Mouse (Mus musculus) forelimb bud, embryonic 11.5 days (tissue): ENCODE results near the gene Mapk1.

Experiments used
- DNase-seq: peaks from one replicate; pipeline ENCODE4 v3.0.0-alpha.2; 2012; ENCODE audit warnings: low read depth, low spot score

Mapk1 gene

DNA sequence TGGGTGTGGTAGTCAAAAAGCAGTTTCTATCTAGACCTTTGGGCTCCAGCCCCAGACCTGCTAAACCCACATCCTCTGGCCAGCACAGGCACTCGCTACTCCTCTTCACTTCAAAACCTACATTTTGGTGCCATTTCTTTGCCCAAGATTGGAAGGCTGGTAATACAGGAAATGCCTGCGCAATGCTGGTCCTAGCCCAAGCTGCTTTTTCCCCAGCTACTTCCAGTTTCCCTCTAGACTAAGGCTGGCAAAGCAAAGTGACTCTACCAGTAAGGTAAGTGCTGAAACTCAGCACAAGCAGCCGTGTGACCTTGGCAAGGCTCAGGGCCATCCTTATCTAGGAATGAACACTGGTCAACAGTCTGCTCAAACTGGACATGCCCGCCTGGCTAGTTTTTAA lies 102.5 kb downstream of the Mapk1 start:
- DNase-seq = no peak

DNA sequence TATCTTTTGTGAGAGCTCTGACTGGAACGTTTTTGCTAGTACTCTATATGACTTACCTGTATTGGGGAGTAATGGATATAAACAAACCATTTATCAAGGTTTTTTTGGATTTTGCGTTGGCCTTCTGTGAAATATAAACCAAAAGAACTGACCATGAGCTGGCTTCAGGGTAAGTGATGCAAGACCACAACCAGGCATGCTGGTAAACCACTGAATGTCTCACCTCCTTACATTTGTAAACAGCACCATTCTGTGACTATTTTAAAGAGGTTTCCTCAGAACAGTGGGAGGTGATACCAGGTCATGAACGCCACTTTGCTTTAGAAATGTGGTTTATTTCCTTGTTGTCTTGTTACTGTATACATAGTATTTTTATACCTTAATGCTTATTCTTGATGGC lies 103.1 kb downstream of the Mapk1 start:
- no peak for DNase-seq

DNA sequence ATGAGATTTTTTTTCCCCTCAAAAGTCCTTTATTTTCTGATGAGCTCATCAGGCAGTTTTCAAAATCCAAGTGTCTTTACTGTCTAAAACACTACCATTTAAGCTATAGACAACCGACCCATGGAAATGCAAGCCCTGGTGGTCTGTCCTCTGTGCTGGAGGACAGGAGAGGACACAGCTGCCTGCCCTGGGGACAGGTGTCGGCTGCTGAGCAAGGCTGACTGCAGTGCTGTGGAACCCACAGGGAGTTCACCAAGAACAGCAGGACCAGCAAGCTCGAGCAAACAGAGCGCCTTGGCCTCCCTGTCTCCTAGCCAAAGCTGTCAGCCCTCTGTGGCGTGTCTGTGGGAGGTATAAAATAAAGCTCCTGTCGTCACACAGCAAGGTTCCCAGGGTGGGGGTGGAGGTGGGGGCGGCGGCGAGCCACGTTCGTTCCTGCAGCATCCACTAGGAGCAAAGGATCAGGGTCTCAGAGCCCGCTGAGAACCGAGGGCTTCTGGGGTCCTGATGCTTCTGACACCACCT lies 103.5 kb downstream of the Mapk1 start:
- DNase-seq = no peak

DNA sequence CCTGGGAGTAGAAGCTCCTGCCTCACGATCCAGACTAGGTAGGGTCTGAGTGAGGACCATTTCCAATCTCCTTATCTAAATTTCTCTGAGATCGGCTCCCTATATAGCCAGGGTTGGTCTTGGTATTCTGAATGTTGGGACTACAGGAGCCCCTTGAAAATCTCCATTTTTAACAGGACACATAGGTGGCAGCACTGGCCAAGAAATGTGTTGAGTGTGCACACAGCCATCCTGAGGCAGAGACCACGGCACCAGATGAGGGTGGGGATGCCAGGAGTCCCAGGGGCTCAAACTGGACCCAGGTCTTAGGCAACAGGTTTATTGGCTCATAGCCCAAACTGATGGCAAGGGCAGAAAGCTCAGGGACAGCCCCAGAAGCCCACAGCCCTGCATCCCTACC lies 105.2 kb downstream of the Mapk1 start:
- no peak for DNase-seq

DNA sequence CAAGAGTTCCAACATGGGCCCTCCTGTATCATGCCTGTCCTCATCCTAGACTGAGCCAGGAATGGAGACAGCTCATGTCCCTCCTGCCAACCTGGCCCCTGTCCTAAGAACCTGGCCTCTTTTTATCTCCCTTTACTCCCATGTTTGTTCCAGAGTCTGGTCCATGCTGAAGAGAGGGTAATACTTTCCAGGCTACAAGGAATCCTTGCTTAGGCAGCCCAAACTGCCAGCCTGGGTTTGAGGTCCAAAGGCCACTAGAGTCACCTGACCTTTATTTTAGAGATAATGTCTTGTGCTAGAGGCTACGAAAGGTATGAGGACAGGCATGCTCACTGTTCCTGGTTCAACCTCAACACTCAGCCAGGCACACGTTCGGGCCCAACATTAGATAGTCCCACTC lies 113.8 kb downstream of the Mapk1 start:
- DNase-seq = no peak
